Mouse (Mus musculus) brain, embryonic 14.5 days (tissue): ENCODE measurements around the gene Pdgfb. TPM values are rescaled to one million over a fixed set of nuclear protein-coding genes. Genes with fewer than 3 reads are reported as not detected.

ENCODE experiments used
- DNase-seq: peaks from one replicate; pipeline ENCODE4 v3.0.0-alpha.2; 2011; ENCODE audit warnings: low read depth
- CTCF ChIP-seq: fragments of 200-500 bp; IDR thresholded peaks from 2 replicates; pipeline ENCODE4 v1.5.1; 2012; ENCODE audit warnings: inconsistent platforms, mild to moderate bottlenecking, moderate library complexity, borderline replicate concordance; ENCODE audit not compliant: insufficient read depth, insufficient read length; ENCODE audit errors: extremely low read depth
- POLR2A ChIP-seq: fragments of 200-500 bp; IDR thresholded peaks from 2 replicates; pipeline ENCODE4 v1.6.1; 2012; ENCODE audit warnings: mild to moderate bottlenecking, inconsistent platforms, borderline replicate concordance; ENCODE audit not compliant: poor library complexity, insufficient read depth, insufficient read length, severe bottlenecking; ENCODE audit errors: extremely low read depth
- polyA plus RNA-seq: library from polyadenylated mRNA; depleted of rRNA; stranded (reverse); fragments of >200 nt; gene quantifications from 2 replicates; pipeline ENCODE4 v1.2.3, GENCODE M21; 2012

Gene Pdgfb
- polyA plus RNA-seq, 1 experiment = 16.8 TPM

GRCm38 (mm10) chr15:80005436-80005835, 9.3 kb downstream of the Pdgfb start:
- no peak for DNase-seq
- TF ChIP-seq POLR2A = no peak
- TF ChIP-seq CTCF = no peak

GRCm38 (mm10) chr15:80004644-80005340, 10.0 kb downstream of the Pdgfb start:
- TF ChIP-seq POLR2A (no peak), CTCF (no peak)
- peak; percentile 29 for DNase-seq

- DNase-seq = no peak
- TF ChIP-seq POLR2A = no peak
- TF ChIP-seq CTCF = no peak
Observed at GRCm38 (mm10) chr15:80003581-80003980, 11.2 kb downstream of the Pdgfb start.

- DNase-seq = no peak
- TF ChIP-seq CTCF (no peak), POLR2A (no peak)
Observed at GRCm38 (mm10) chr15:80001601-80002000, 13.2 kb downstream of the Pdgfb start.

- DNase-seq = no peak
- TF ChIP-seq POLR2A (no peak), CTCF (no peak)
Observed at GRCm38 (mm10) chr15:80000694-80001093, 14.1 kb downstream of the Pdgfb start.

- TF ChIP-seq POLR2A (no peak), CTCF (no peak)
- no peak for DNase-seq
Observed at GRCm38 (mm10) chr15:79997988-79998387, 16.8 kb downstream of the Pdgfb start.

- DNase-seq = no peak
- TF ChIP-seq POLR2A = no peak
- TF ChIP-seq CTCF = no peak
Observed at GRCm38 (mm10) chr15:79996781-79997180, 18.0 kb downstream of the Pdgfb start.

GRCm38 (mm10) chr15:79995552-79995951, 19.2 kb downstream of the Pdgfb start:
- TF ChIP-seq CTCF = no peak
- TF ChIP-seq POLR2A = no peak
- peak; percentile 72 for DNase-seq

- no peak for DNase-seq
- no peak for TF ChIP-seq CTCF
- no peak for TF ChIP-seq POLR2A
Observed at GRCm38 (mm10) chr15:79994566-79994965, 20.2 kb downstream of the Pdgfb start.

GRCm38 (mm10) chr15:79986182-79986581, 28.6 kb downstream of the Pdgfb start:
- DNase-seq = no peak
- TF ChIP-seq CTCF (no peak), POLR2A (no peak)

- TF ChIP-seq POLR2A (no peak), CTCF (no peak)
- no peak for DNase-seq
Observed at GRCm38 (mm10) chr15:79985471-79985870, 29.3 kb downstream of the Pdgfb start.

- no peak for DNase-seq
- TF ChIP-seq POLR2A (no peak), CTCF (no peak)
Observed at GRCm38 (mm10) chr15:79984152-79984551, 30.6 kb downstream of the Pdgfb start.

GRCm38 (mm10) chr15:79980716-79981115, 34.1 kb downstream of the Pdgfb start:
- DNase-seq = no peak

More at GRCm38 (mm10) chr15:79980716-79981115, 34.1 kb downstream of the Pdgfb start:
- TF ChIP-seq POLR2A = no peak
- TF ChIP-seq CTCF = no peak
